ENCODE assay signal across 7 mouse cellular contexts in the genomic region with DNA sequence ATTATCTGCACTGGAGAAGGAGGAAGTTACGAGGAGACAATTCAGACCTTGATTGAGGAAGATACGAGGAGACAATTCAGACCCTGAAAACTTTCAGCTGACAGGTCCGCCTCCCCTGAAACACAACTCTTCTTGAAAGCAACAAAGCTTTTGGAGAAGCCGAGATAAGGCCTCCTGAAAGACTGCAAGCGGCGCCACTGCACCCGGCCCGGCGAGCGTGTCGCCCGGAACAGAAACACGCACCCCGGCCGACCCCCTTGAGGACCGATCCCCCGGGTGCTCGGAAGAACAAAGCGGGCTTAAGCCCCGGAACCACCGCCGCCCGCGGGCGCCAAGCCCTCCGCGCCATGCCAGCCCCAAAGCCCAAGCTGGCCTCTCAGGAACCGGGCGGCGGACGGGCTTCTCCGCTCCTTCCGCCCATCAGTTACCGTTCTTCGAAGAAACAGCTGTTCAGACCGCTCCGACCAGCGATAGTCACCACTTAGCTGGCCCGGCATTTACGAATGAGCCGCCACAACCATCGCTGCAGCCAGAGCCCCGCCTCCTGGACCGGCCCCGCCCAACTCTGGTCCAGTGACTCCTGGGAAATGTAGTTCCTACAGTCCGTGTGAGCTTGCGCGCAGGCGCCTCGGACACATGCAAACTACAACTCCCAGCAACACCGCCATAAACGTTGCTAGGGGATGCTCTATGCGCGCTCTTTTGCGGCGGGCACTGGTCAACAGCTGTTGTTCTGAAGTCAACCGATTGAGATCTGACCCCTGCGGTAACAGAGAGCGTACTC. TPM values are rescaled to one million over a fixed set of nuclear protein-coding genes. Genes with fewer than 3 reads are reported as not detected.
DNase-seq lines count a peak whose midpoint lies in the region; ATAC-seq lines count a peak whose summit lies in the region.

No protein-coding gene starts in this region.

- H3K27ac ChIP-seq in embryonic facial prominence, embryonic 10.5 days (replicated peaks) = peak overlapping the region; percentile 90
- H3K27ac ChIP-seq in limb, embryonic 10.5 days = peak overlapping the region; percentile 87
- peak overlapping the region; percentile 73 for H3K27ac ChIP-seq in midbrain, embryonic 13.5 days

- peak overlapping the region; percentile 86 for H3K4me3 ChIP-seq in embryonic facial prominence, embryonic 10.5 days
- peak overlapping the region; percentile 83 for H3K4me3 ChIP-seq in limb, embryonic 10.5 days
- peak overlapping the region; percentile 86 for H3K4me3 ChIP-seq in midbrain, embryonic 13.5 days (replicated peaks)

- H3K9me3 ChIP-seq in embryonic facial prominence, embryonic 10.5 days = no peaks in the 10 kb centered on the region
- no peaks in the 10 kb centered on the region for H3K9me3 ChIP-seq in limb, embryonic 10.5 days (replicated peaks)
- no peaks in the 10 kb centered on the region for H3K9me3 ChIP-seq in midbrain, embryonic 13.5 days

- peaks cover 32% of the 10 kb centered on the region for H3K4me1 ChIP-seq in embryonic facial prominence, embryonic 10.5 days
- H3K4me1 ChIP-seq in limb, embryonic 10.5 days = peaks cover 34% of the 10 kb centered on the region
- H3K4me1 ChIP-seq in midbrain, embryonic 13.5 days (replicated peaks) = peaks cover 20% of the 10 kb centered on the region

- DNase-seq in adrenal gland, postnatal 10 days = peak; percentile 96
- peak; percentile 98 for DNase-seq in embryonic facial prominence, embryonic 10.5 days (ENCODE audit: low spot score)
- DNase-seq in kidney, adult 11 months = peak; percentile 97
- peak; percentile 95 for DNase-seq in limb, embryonic 10.5 days (ENCODE audit: low spot score)
- DNase-seq in spleen, adult 12 weeks (ENCODE audit: low spot score) = peak; percentile 95

- peaks cover 4% of the 10 kb centered on the region for H3K36me3 ChIP-seq in embryonic facial prominence, embryonic 10.5 days (replicated peaks)
- peaks cover 4% of the 10 kb centered on the region for H3K36me3 ChIP-seq in limb, embryonic 10.5 days
- no peaks in the 10 kb centered on the region; the same call in 1 of the 2 replicates for H3K36me3 ChIP-seq in midbrain, embryonic 13.5 days

- peaks cover 4% of the 10 kb centered on the region; the same call in 1 of the 2 replicates for H3K27me3 ChIP-seq in embryonic facial prominence, embryonic 10.5 days (replicated peaks; ENCODE audit: low read depth, poor library complexity, severe bottlenecking)
- H3K27me3 ChIP-seq in limb, embryonic 10.5 days (ENCODE audit: low read depth, poor library complexity, severe bottlenecking) = no peaks in the 10 kb centered on the region
- H3K27me3 ChIP-seq in midbrain, embryonic 13.5 days = peaks cover 7% of the 10 kb centered on the region

- peak overlapping the region; percentile 77 for H3K4me2 ChIP-seq in midbrain, embryonic 13.5 days (replicated peaks)

- WGBS in embryonic facial prominence, embryonic 10.5 days = under 1% methylated on average over 59 of the region's 59 CpGs
- under 1% methylated on average over 59 of the region's 59 CpGs for WGBS in limb, embryonic 10.5 days
- under 1% methylated on average over 59 of the region's 59 CpGs for WGBS in midbrain, embryonic 13.5 days

- H3K9ac ChIP-seq in midbrain, embryonic 13.5 days (replicated peaks) = peak overlapping the region; percentile 74

- peak; percentile 84 for ATAC-seq in granulocyte monocyte progenitor cell, adult 5-6 weeks (replicated peaks; ENCODE audit: poor library complexity, severe bottlenecking)
- ATAC-seq in midbrain, embryonic 13.5 days = peak; percentile 100

RNA-seq across cellular contexts. Expression of a gene that starts 3.7 kb away (rescaled TPM):
- 1 to 10 TPM; 7.2 to 8.0 TPM for total RNA-seq in adrenal gland, postnatal 10 days (2021)
- polyA plus RNA-seq in embryonic facial prominence, embryonic 10.5 days (2016; fragmentation: Nextera tagmentation; extraction: Ambion mirVana) = 20.9 and 21.3 TPM in 2 replicates
- 26.8 and 27.7 TPM in 2 replicates for total RNA-seq in granulocyte monocyte progenitor cell, adult 5-6 weeks (2014; fragmentation: Nextera tagmentation)
- 23.5 and 24.9 TPM in 2 replicates for total RNA-seq in granulocyte monocyte progenitor cell, adult 5-6 weeks (2017)
- polyA plus RNA-seq in limb, embryonic 10.5 days (2016; fragmentation: Nextera tagmentation; extraction: Ambion mirVana) = 16.8 and 21.2 TPM in 2 replicates
- 10.2 and 11.4 TPM in 2 replicates for polyA plus RNA-seq in midbrain, embryonic 13.5 days (2015; fragmentation: Nextera tagmentation; extraction: Ambion mirVana)

RNA-seq across cellular contexts. Expression of a gene that starts 3.9 kb away (rescaled TPM):
- 10 to 100 TPM; 20.1 to 25.6 TPM for total RNA-seq in adrenal gland, postnatal 10 days (2021)
- 2.0 and 2.2 TPM in 2 replicates for polyA plus RNA-seq in embryonic facial prominence, embryonic 10.5 days (2016; fragmentation: Nextera tagmentation; extraction: Ambion mirVana)
- 17.6 and 31.1 TPM in 2 replicates for total RNA-seq in granulocyte monocyte progenitor cell, adult 5-6 weeks (2014; fragmentation: Nextera tagmentation)
- 3.6 and 4.2 TPM in 2 replicates for total RNA-seq in granulocyte monocyte progenitor cell, adult 5-6 weeks (2017)
- polyA plus RNA-seq in limb, embryonic 10.5 days (2016; fragmentation: Nextera tagmentation; extraction: Ambion mirVana) = 1.2 and 1.5 TPM in 2 replicates
- 0.87 and 0.92 TPM in 2 replicates for polyA plus RNA-seq in midbrain, embryonic 13.5 days (2015; fragmentation: Nextera tagmentation; extraction: Ambion mirVana)

Comparison
In these comparisons a context has a peak if more than half of its experiments do, and no peak if none do; other contexts are left out.
1. Peak in every context shown above with its lines: DNase-seq, ATAC-seq, H3K4me3 ChIP-seq and H3K27ac ChIP-seq.